Mouse (Mus musculus) brain, embryonic 14.5 days (tissue): Measurements from ENCODE around the gene Col9a1.

Experiments
- CTCF ChIP-seq: fragments of 200-500 bp; IDR thresholded peaks from 2 replicates; pipeline ENCODE4 v1.5.1; 2012; ENCODE audit warnings: inconsistent platforms, mild to moderate bottlenecking, moderate library complexity, borderline replicate concordance; ENCODE audit not compliant: insufficient read depth, insufficient read length; ENCODE audit errors: extremely low read depth
- POLR2A ChIP-seq: fragments of 200-500 bp; IDR thresholded peaks from 2 replicates; pipeline ENCODE4 v1.6.1; 2012; ENCODE audit warnings: mild to moderate bottlenecking, inconsistent platforms, borderline replicate concordance; ENCODE audit not compliant: poor library complexity, insufficient read depth, insufficient read length, severe bottlenecking; ENCODE audit errors: extremely low read depth

- no peak for TF ChIP-seq POLR2A
- TF ChIP-seq CTCF, result no peak
These were observed 8.0 kb upstream of the Col9a1 start for GRCm38 (mm10) chr1:24169410-24169809.
